Mouse (Mus musculus) induced T-regulatory cell, adult 2 months (primary cell): ENCODE data around the gene Slc4a2.

Experiments used
- DNase-seq: peaks from one replicate; pipeline ENCODE4 v3.0.0-alpha.2; 2012; ENCODE audit warnings: low read depth

Slc4a2 gene

GRCm38 (mm10) chr5:24423129-24424003, at the start of gene Slc4a2, which contains the start of gene Cdk5:
Gene Slc4a2, plus strand, starts transcription at chr5:24423837.
Gene Cdk5, minus strand, starts transcription at chr5:24423530.
- DNase-seq: peak; percentile 98

DNA sequence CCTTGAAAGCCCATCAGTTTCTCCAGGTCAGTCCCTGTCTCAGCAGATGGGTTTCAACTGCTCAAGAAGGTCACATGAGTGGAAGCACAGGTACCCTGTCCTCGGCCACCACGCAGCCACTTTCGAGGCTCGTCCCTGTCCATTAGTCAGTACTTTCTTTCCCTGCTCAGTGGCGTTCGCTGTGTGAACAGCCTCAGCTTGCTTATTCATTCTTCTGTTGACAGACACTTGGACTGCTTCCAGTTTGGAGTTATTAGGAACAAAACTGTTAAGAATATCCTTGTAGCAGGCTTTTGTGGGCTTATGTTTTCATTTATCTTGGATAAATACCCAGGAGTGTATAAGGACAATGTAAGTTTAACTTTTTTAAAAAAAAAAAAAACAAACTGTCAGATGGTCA, 49.4 kb upstream of the Slc4a2 start:
- no peak for DNase-seq

- DNase-seq: no peak
Measured at GRCm38 (mm10) chr5:24374666-24375328, 48.8 kb upstream of the Slc4a2 start.

- DNase-seq: no peak
Measured at GRCm38 (mm10) chr5:24378700-24379099, 44.9 kb upstream of the Slc4a2 start.

DNA sequence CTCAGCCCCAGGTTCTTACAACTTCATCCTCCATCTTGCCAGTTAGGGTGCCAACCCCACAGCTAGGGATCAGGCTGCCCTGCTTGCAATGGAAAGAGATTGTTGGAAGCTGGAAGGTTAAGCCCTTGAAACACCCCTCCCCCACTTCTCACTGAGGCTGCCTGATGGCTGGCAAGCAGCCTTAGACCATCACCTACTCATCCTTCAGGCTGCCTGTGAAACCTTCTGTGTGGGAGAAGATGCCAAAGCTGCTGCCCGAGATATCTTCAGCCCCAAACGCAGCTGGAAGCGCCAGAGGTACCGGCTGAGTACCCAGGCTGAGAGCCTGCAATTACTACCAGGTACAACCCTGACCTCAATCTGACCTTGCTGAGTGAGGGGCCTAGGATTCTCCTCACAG, 44.1 kb upstream of the Slc4a2 start:
- no peak for DNase-seq

DNA sequence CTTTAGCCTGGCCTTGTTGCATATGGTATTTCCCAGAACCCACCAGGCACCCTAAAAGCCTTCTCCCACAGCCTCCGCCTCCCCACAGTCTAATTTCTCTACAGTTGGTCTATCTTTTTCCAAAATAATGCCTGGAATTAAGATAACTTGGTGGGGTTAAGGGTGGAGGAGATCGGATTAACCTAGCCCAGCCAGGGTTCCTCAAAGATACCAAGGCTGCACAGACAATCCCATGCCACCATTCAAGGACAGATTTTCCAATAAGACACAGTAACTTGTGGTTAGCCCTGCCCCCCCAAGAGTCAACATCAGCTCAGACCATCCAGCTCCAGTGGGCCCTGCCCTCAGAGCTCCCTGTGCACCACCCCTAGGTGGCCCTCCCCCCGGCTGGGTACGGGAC, 43.1 kb upstream of the Slc4a2 start:
- no peak for DNase-seq

GRCm38 (mm10) chr5:24381486-24381885, 42.2 kb upstream of the Slc4a2 start:
- no peak for DNase-seq

GRCm38 (mm10) chr5:24381988-24382387, 41.6 kb upstream of the Slc4a2 start:
- DNase-seq: no peak

GRCm38 (mm10) chr5:24383026-24383859, 40.4 kb upstream of the Slc4a2 start:
- DNase-seq: peak; percentile 98

GRCm38 (mm10) chr5:24384407-24384806, 39.2 kb upstream of the Slc4a2 start:
- peak; percentile 83 for DNase-seq

DNA sequence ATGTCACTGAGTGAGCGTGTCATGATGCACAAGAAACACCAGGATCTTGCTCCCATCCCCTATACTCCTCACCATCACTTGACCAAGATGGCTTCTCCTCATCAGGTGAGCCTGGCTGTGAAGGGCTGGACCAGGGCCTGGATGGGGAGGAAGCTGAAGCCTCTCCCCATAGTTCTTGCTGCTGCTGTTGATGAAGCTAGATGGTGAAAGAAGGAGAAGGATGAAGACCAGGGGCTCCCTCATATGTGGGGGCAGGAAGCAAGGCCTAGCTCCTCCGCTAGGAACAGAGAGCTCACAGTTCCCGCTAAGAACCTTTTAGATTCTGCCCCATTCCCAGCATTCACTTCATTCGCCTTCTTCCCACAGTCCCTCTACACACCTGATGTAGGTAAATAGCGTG, 38.3 kb upstream of the Slc4a2 start:
- DNase-seq: peak; percentile 23

DNA sequence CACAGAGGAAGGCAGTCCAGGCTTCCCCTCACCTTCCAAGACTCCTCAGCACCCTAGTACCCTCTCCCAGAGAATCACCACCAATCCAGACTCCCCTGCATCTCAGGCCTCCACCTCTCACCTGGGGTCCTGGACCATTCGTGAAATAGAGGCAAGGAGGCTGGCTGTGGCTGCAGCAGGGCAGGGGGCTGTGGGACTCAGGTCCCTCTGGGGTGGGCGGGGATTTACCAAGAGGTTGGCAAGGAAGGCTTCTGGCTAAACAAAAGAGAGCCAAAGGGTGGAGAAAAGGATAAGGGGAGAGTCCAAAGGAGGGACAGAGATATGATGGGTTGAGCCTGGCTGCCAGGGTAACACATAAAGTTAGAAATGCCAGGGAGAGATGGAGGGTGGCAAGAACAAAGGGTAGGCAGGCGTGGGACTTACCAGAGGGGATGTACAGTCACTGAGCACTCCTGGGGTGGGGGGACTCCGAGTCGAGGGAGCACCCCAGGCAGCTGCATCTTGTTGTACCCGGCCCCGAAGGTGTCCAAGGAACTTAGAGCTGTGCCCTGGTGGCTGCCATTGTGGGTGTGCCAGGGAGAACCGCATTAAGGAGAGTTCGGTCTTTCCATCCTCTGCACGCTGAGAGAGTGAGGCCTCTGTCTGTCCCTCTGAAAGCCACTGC, 37.6 kb upstream of the Slc4a2 start:
- DNase-seq: no peak

GRCm38 (mm10) chr5:24387264-24388241, 36.1 kb upstream of the Slc4a2 start:
- DNase-seq: peak; percentile 73

DNA sequence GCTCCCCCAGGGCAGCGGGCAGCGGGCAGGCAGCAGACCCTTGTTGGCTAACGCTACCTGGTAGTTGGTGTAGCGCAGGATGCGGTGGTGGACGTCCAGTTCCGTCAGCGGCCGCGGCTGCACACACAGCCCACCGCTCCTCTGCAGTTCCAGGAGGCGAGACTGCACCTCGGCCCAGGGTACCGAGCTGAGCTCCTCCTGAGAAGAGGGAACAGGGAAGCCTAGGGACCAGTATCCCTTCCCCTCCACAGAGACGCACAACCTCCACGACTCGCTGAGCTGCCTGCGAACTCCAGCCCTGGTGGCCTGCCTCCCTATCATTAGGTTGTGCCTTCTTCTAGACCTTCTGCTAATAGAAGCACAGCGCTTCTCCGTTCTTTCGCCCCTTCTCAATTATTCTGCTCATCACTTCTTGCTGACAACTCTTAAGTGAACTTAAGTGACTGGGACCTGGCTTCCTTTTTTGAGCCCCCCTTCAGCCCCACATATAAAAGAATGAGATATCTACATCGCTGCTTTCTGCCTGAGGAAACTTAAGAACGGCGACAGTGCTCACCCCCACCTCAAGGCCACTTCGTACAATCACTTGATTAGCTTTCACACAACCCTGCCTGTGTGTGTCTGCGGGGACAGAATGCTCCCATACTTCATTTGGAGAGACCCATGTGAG, 35.3 kb upstream of the Slc4a2 start:
- peak; percentile 25 for DNase-seq

DNA sequence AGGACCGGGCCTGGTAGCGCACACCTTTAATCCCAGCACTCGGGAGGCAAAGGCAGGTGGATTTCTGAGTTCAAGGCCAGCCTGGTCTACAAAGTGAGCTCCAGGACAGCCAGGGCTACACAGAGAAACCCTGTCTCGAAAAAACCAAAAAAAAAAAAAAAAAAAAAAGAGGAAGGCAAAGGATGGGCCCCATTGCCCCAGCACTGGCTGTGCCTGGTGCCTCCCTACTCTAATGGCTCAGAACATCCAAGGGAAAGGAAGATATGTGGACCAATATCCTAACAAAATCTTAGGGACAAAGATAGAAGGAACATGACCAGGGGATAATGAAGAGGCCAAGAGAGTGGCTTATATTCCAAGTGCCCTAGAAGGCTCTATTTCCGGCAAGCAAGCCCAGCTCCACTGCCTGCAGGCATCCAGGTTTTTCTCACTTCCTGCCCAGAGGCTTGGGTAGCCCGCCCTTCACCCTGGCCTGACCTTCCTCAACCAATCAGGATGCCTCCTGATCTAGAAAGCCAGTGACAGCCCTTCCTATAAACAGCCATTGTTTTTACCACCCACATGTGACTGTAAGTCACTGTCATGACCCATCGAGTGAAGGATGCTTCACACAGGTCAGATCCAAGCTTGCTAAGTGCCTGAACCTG, 34.5 kb upstream of the Slc4a2 start:
- peak; percentile 83 for DNase-seq

- no peak for DNase-seq
Measured at GRCm38 (mm10) chr5:24389658-24390020, 34.0 kb upstream of the Slc4a2 start.

GRCm38 (mm10) chr5:24391864-24392263, 31.8 kb upstream of the Slc4a2 start, which contains the start of gene Atg9b:
Gene Atg9b, minus strand, starts transcription at chr5:24392143.
- DNase-seq: no peak

DNA sequence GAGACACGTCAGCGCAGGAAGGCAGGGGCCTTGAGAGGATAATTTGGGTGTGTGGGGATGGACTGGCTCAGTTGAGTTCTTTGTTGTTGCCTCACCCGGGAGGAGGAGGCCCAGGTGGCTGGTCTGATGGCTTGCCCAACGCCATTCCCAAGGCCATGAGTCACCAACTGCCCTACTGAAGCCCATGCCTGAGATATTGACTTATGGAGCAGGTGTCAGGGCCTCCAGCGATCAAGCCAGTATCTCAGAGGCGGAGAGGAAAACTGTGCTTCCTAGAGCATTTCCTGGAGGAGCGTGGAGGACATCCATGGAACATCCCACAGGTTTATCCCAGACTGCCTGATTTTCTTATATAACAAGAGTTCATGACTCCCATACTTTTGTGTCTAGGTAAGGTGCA, 30.9 kb upstream of the Slc4a2 start:
- no peak for DNase-seq

DNA sequence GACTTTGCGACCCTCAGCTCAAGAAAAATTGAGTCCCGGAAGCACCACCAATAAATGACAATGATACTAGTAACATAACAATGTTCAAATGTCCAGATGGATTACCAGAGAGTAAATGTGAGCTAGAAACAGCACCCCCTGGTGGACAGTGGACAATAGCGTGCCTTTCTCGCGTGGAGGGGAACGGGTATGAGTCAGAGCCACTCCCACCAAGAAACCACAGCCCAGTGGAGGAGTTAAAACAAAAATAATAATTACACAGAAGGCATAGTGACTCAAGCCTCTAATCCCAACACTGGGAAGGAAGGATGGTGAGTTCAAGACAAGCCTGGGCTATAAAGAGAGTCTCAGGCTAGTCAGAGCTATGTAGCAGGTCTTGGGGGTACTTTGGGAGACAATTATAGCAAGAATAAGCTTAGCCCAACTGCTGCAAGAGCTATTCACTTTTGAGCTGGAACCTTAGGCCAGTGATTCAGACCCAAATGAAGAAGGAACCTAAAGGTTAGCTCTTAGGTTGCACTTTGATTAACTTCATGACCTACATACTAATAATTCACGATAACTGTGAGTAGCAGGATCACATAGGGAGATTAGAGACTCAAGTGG, 30.1 kb upstream of the Slc4a2 start, which contains the start of gene Abcb8:
Gene Abcb8, plus strand, starts transcription at position 272 of the 606 bp plus-strand sequence.
- peak; percentile 98 for DNase-seq
